Mouse (Mus musculus): Measurements from ENCODE around the gene Pcsk2. TPM values are rescaled to one million over a fixed set of nuclear protein-coding genes. Genes with fewer than 3 reads are reported as not detected.

Gene Pcsk2
- polyA plus RNA-seq, 1 experiment: 0.29 TPM

DNA sequence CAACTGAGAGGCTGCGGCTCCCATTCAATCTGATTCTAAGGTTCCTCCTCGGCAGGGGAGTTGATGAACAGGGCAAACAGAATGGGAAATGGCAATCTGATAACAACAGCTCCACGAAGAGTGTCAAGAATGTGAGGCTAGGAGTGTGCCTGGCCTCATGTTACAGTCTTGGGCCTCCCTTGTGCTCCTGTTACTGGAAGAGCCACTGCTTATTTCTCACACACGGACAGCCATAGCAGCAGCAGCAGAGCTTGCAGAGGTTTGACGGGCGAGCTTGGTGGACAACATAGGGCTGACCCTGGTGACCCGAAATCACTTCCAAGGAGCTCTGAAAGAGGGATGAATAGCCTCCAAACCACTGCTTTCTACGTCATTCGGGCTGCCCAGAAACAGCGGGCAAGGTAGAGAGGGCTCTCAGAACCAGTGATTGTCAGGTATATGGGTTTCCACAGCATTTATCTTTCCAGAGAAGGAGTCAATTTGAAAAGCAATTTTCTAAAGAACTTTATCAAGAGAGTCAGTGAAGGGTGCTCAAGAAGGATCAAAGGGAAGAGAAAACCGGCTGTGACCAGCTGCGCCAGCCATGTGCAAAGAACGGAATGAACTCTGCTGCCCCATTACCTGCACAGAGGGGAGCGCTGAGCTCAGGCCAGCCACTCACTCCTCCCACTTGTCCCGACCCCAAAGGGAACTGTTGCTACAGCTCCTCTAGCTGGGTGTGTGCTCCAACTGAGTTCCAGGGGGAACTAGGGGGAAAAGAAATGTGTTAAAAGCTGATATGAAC, 260.4 kb downstream of the Pcsk2 start:
- Histone ChIP-seq H3K27ac (ENCODE audit: insufficient read depth, low read depth, low read length) (no peak overlapping the region), H3K4me3 (ENCODE audit: low read depth, low read length) (no peak overlapping the region), H3K4me1 (ENCODE audit: control insufficient read depth, insufficient read depth, insufficient read length, low read length) (no peaks in the 10 kb centered on the region), H3K36me3 (ENCODE audit: control insufficient read depth, insufficient read depth, low read length) (no peaks in the 10 kb centered on the region), H3K27me3 (ENCODE audit: control insufficient read depth, insufficient read depth, low read length) (no peaks in the 10 kb centered on the region)
- WGBS: 52% methylated on average over 15 of the region's 15 CpGs
- no peak for TF ChIP-seq CTCF (IDR thresholded peaks at IDR 0.05; ENCODE audit: extremely low read depth, insufficient read length, insufficient replicate concordance, low read depth, low read length)
- TF ChIP-seq POLR2A (IDR thresholded peaks at IDR 0.05; ENCODE audit: low read depth, low read length): no peak

GRCm38 (mm10) chr2:143806924-143807664, 261.1 kb downstream of the Pcsk2 start:
- Histone ChIP-seq H3K4me1 (ENCODE audit: control insufficient read depth, insufficient read depth, insufficient read length, low read length) (no peaks in the 10 kb centered on the region), H3K27me3 (ENCODE audit: control insufficient read depth, insufficient read depth, low read length) (no peaks in the 10 kb centered on the region), H3K4me3 (ENCODE audit: low read depth, low read length) (no peak overlapping the region), H3K36me3 (ENCODE audit: control insufficient read depth, insufficient read depth, low read length) (no peaks in the 10 kb centered on the region), H3K27ac (ENCODE audit: insufficient read depth, low read depth, low read length) (no peak overlapping the region)
- WGBS: 66% methylated on average over 9 of the region's 9 CpGs
- no peak for TF ChIP-seq POLR2A (IDR thresholded peaks at IDR 0.05; ENCODE audit: low read depth, low read length)
- no peak for TF ChIP-seq CTCF (IDR thresholded peaks at IDR 0.05; ENCODE audit: extremely low read depth, insufficient read length, insufficient replicate concordance, low read depth, low read length)

DNA sequence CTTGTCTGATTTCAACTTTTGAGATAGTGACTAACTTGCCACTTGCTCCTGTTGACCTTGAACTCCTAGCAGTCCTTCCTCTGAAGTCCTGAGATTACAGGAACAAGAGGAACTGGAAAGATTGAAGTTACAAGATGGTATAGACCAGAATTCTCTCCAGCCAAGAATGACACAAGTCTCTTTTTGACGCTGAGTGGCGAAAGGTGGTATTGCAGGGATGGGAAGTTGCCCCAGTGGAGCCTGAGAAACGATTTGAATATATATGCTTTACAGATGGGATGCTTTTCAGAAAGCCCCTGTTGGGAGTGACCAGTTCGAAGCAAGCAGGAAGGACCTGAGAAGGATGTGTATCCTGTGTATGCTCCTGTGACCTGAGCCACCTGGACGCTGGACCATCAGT, 262.8 kb downstream of the Pcsk2 start:
- Histone ChIP-seq H3K27ac (ENCODE audit: insufficient read depth, low read depth, low read length) (no peak overlapping the region), H3K4me3 (ENCODE audit: low read depth, low read length) (no peak overlapping the region), H3K4me1 (ENCODE audit: control insufficient read depth, insufficient read depth, insufficient read length, low read length) (no peaks in the 10 kb centered on the region), H3K27me3 (ENCODE audit: control insufficient read depth, insufficient read depth, low read length) (no peaks in the 10 kb centered on the region), H3K36me3 (ENCODE audit: control insufficient read depth, insufficient read depth, low read length) (no peaks in the 10 kb centered on the region)
- TF ChIP-seq CTCF (IDR thresholded peaks at IDR 0.05; ENCODE audit: extremely low read depth, insufficient read length, insufficient replicate concordance, low read depth, low read length) (no peak), POLR2A (IDR thresholded peaks at IDR 0.05; ENCODE audit: low read depth, low read length) (no peak)
- 63% methylated on average over 5 of the region's 5 CpGs for WGBS

DNA sequence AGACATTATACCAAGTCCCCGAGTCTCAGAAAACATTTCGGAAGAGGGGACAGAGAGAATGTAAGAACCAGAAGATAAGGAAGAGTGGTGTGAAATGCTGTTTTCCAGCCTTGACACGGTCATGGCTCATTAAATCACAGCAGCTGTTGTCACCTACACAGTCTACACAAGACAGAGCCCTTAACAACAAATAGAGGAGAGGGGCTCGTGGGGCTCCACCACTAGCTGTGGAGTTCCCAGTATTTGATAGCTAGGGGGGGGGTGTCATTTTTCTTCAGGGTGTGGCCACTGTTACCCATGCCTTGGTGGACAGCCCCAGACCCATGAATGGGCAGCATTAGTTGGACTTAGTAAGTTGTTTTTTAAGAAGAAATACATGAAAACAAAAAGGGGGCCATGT, 266.3 kb downstream of the Pcsk2 start:
- TF ChIP-seq POLR2A (IDR thresholded peaks at IDR 0.05; ENCODE audit: low read depth, low read length) (no peak), CTCF (IDR thresholded peaks at IDR 0.05; ENCODE audit: extremely low read depth, insufficient read length, insufficient replicate concordance, low read depth, low read length) (no peak)
- H3K36me3 ChIP-seq (ENCODE audit: control insufficient read depth, insufficient read depth, low read length): no peaks in the 10 kb centered on the region
- WGBS: 69% methylated on average over 4 of the region's 4 CpGs
- H3K4me1 ChIP-seq (ENCODE audit: control insufficient read depth, insufficient read depth, insufficient read length, low read length): no peaks in the 10 kb centered on the region
- H3K27ac ChIP-seq (ENCODE audit: insufficient read depth, low read depth, low read length): no peak overlapping the region
- H3K27me3 ChIP-seq (ENCODE audit: control insufficient read depth, insufficient read depth, low read length): no peaks in the 10 kb centered on the region
- no peak overlapping the region for H3K4me3 ChIP-seq (ENCODE audit: low read depth, low read length)

DNA sequence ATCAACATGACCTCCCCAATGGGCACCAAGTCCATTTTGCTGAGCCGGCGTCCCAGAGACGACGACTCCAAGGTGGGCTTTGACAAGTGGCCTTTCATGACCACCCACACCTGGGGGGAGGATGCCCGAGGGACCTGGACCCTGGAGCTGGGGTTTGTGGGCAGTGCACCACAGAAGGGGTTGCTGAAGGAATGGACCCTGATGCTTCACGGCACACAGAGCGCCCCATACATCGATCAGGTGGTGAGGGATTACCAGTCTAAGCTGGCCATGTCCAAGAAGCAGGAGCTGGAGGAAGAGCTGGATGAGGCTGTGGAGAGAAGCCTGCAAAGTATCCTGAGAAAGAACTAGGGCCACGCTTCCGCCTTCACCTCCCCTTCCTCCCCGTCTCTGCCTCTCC, 267.5 kb downstream of the Pcsk2 start:
- Histone ChIP-seq H3K4me1 (ENCODE audit: control insufficient read depth, insufficient read depth, insufficient read length, low read length) (no peaks in the 10 kb centered on the region), H3K4me3 (ENCODE audit: low read depth, low read length) (no peak overlapping the region), H3K36me3 (ENCODE audit: control insufficient read depth, insufficient read depth, low read length) (no peaks in the 10 kb centered on the region), H3K27me3 (ENCODE audit: control insufficient read depth, insufficient read depth, low read length) (no peaks in the 10 kb centered on the region), H3K27ac (ENCODE audit: insufficient read depth, low read depth, low read length) (no peak overlapping the region)
- WGBS: 85% methylated on average over 11 of the region's 11 CpGs
- TF ChIP-seq POLR2A (IDR thresholded peaks at IDR 0.05; ENCODE audit: low read depth, low read length): no peak
- TF ChIP-seq CTCF (IDR thresholded peaks at IDR 0.05; ENCODE audit: extremely low read depth, insufficient read length, insufficient replicate concordance, low read depth, low read length): no peak

DNA sequence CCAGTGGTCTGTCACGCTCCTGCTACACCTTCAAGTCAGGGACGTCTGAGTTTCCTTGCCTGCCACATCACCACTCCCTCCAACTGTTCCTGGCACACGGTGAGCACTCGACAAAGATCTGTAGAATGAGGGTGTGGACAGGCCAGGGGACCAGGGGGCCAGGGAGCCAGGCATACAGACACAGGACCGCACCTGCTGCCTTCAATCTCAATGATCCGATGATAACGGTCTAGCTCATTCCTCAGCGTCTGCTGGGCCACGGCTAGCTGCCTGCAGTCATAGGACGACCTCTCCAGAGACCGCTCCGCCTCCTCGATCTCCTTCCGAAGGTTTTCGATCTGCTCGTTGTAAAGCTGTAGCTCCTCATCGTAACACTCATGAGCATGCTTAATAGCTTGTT, 285.7 kb downstream of the Pcsk2 start:
- 53% methylated on average over 17 of the region's 17 CpGs for WGBS
- TF ChIP-seq CTCF (IDR thresholded peaks at IDR 0.05; ENCODE audit: extremely low read depth, insufficient read length, insufficient replicate concordance, low read depth, low read length): no peak
- no peak for TF ChIP-seq POLR2A (IDR thresholded peaks at IDR 0.05; ENCODE audit: low read depth, low read length)
- Histone ChIP-seq H3K27ac (ENCODE audit: insufficient read depth, low read depth, low read length) (no peak overlapping the region), H3K27me3 (ENCODE audit: control insufficient read depth, insufficient read depth, low read length) (no peaks in the 10 kb centered on the region), H3K4me1 (ENCODE audit: control insufficient read depth, insufficient read depth, insufficient read length, low read length) (no peaks in the 10 kb centered on the region), H3K36me3 (ENCODE audit: control insufficient read depth, insufficient read depth, low read length) (no peaks in the 10 kb centered on the region), H3K4me3 (ENCODE audit: low read depth, low read length) (no peak overlapping the region)

GRCm38 (mm10) chr2:143832721-143833120, 286.8 kb downstream of the Pcsk2 start:
- peaks cover 3% of the 10 kb centered on the region; the same call in 1 of the 2 replicates for H3K4me1 ChIP-seq (ENCODE audit: control insufficient read depth, insufficient read depth, insufficient read length, low read length)
- no peaks in the 10 kb centered on the region for H3K36me3 ChIP-seq (ENCODE audit: control insufficient read depth, insufficient read depth, low read length)
- H3K27ac ChIP-seq (ENCODE audit: insufficient read depth, low read depth, low read length): no peak overlapping the region
- no peak overlapping the region for H3K4me3 ChIP-seq (ENCODE audit: low read depth, low read length)
- H3K27me3 ChIP-seq (ENCODE audit: control insufficient read depth, insufficient read depth, low read length): no peaks in the 10 kb centered on the region
- 83% methylated on average over 5 of the region's 5 CpGs for WGBS
- TF ChIP-seq CTCF (IDR thresholded peaks at IDR 0.05; ENCODE audit: extremely low read depth, insufficient read length, insufficient replicate concordance, low read depth, low read length) (no peak), POLR2A (IDR thresholded peaks at IDR 0.05; ENCODE audit: low read depth, low read length) (no peak)

Measured in small intestine, adult 2 months (tissue).